Mouse (Mus musculus) kidney, adult 8-10 months (tissue): Measurements from ENCODE around the gene Cpt1c.

Source experiments
- DNase-seq, 2 experiments: peaks; one replicate each; pipeline ENCODE4 v3.0.0; 2022

Cpt1c gene

GRCm38 (mm10) chr7:44998501-44998955 lies 23.9 kb upstream of the Cpt1c start, which contains the start of gene Bcl2l12:
Gene Bcl2l12 (minus strand): TSS chr7:44998712.
- DNase-seq, result peak; percentile 78 to 86

DNA sequence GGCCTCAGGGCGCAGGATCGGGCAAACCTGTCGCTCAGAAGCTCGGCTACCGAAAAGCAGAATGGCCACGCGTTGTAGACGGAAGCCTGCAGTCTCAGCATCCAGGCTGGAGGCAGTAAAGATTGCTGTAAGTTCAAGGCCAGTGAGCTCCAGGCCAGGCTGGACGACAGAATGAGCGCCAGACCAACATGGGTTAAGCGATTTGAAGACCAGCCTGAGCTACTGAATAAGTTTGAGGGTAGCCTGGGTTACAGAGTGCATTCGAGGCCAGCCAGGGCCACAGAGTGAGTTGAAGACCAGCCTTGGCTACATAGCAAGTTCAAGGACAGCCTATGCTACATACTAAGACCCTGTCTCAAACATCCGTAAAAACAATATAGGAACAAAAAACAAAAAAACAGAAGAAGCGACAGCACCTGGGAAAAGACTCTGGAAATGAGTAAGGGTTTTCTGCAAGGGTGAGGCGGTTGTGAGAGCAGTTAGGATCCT lies 23.3 kb upstream of the Cpt1c start:
- no peak for DNase-seq

DNA sequence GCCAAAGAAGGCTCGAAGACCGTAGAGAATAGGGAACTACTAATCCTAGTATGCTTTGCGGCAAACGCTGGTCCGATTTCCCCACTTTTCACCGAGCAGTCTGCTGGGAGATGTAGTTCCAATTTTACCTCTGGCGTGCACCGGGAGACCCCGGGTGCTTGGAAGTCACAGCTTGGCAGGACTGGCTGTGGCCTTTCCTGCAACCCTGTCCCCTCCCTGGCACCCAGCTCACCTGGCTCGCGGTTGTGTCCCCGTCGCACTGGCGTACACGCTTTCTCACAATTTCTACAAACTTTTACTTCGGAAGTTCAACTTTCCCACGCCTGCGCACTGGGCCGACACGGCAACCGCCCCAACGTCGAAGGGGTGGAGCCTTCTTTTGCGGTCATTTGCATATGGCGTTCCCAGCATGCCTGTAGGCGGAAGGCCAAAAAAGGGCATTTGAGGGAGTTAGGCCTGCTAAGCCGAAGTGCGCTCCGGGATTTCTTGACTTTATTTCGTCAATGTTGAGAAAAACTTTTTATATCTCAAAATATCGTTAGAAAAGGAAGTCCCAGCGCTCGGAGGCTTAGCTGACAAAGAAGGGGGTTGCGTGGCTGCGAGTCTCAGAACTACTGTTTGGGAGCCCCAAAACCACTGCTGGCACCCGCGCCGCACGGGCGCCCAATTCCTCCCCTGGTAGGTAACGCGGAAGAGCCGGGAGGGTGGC lies 22.7 kb upstream of the Cpt1c start, which contains the start of gene Irf3:
Gene Irf3, plus strand, starts transcription at position 418 of the 709 bp plus-strand sequence.
- peak; percentile 96 to 97 for DNase-seq

DNA sequence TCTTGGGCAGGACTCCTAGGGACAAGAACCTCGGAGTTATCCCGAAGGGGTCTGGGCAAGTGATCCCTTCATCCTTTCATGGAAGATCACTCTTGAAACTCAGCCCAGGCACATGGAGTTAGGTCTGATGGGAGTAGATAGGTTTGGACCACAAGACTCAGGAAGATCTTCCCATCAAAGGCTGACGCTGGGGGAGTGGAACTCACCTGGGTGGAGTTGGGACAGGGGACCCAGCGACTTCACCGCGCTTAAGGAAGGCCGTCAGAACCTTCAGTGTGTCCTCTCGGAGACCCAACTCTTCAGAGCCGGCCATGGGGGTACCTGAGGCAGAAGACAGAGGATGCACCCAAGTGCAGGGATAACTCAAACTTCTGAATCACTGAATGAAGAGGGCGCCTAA lies 22.0 kb upstream of the Cpt1c start:
- no peak for DNase-seq

- no peak for DNase-seq
Measured at GRCm38 (mm10) chr7:44986879-44987718, 12.4 kb upstream of the Cpt1c start.

DNA sequence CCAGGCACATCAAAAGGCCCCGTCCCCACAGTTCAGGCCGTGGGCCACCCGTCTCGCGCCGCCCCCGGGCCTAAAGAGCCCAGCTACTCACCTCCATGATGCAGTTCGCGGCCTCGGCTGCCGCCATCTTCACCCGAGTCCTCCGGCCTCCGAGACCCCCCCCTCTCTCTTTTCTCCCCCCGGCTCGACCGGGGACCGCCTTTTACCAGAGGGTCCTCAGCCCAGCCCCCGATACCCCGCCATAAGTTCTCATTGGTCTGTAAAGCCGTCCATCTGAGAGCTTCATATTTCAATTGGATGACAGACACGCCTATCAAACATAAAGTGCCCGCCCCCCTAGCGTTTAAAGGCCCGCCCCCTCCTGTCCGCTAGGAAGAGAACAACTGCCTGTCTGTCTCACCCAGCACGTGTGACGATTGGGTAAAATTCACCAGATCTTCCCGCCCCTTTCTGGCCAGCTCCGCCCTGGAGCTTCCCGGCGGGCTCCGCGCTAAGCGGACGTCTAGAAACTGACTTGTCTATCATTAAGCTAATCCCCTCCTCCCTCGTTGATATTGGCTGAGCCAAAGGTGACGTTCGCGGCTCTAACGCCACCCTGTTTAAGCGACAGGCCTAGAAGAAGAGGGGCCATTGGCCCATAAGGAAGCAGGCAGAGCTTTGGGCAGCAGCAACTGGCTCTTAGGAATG lies 11.7 kb upstream of the Cpt1c start, which contains the start of gene Prmt1:
Gene Prmt1, minus strand, starts transcription at position 377 of the 687 bp plus-strand sequence.
- peak; percentile 99 to 100 for DNase-seq

GRCm38 (mm10) chr7:44985595-44986191 lies 11.0 kb upstream of the Cpt1c start:
- peak; percentile 60 to 64 for DNase-seq

- DNase-seq, result no peak
Measured at GRCm38 (mm10) chr7:44984833-44985164, 10.1 kb upstream of the Cpt1c start.

DNA sequence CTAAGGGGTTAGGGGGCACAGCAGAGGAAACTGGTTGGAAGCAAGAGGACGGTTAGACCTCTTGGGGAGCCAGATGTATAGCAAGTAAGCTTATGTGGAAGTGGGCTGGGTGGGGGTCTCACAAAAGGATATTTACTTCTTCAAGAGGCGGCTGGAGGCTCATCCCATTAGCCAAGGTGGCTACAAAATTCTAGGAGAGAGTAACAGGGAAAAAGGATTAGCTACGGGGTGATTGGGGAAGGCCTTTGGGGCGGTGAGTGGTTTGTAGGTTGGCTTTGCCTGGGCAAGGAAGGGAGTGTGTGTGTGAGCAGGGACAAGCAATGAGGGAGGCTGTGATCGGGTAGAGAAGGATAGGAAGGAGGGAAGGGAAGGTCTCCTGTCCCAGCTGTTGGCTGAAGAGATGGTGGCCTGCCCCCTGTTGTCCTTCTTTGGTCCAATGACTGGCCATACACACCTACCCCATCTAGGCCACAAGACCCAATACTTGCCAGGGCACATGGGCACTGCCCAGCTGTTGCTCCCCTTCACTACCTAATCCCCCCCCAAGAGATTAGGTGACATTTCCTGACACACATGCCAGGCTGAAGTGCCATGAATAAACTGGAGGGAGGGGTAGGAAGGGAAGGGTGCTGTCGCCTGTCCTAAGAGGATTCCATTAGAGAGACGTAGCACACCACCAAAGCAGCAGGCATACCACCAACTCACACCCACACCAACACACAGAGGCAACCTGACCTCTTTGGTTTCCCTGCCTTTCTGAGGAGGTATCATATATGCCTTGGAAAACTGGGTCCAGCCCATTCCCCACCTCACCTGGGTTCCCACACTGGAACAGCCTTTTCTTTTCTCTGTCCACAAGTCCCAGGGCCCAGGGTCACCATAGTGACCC lies 9.5 kb upstream of the Cpt1c start:
- no peak for DNase-seq

DNA sequence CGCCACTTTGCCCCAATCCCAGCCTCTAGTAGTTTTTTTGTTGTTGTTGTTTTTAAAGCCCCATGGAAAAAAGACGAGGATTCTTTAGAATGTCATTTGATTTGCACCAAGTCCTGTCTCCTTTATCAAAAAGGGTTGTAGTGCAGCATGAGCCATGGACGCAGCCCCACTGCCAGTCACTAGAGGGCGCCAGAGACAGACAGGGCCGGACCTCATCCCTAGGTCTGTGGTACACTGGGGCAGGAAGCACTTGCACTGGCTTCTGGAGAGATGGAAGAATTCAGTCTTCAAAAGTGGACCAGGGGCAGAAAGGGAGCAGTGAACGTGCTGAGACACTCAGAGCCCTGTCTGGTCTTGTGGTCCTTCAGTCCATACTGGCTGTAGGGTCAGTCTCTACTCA lies 8.4 kb upstream of the Cpt1c start:
- peak; percentile 75 to 91 for DNase-seq

DNA sequence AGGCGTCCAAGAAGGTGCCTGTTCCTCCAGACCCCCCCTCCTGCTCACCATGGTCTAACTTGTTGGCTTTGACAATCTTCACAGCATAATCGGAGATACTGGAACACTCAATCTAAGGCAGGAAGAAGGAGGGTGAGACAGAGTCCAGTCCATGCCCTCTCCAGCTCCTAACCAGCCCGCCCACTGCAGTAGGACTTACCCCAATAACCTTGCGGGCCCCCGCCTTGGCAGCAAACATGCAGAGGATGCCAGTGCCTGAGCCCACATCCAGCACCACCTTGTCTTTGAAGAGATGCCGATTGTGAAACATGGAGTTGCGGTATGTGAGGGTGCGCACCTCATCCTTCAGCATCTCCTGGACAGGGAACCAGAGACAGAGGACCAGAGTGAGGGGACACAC lies 6.9 kb upstream of the Cpt1c start:
- DNase-seq, result no peak

GRCm38 (mm10) chr7:44978300-44978699 lies 3.6 kb upstream of the Cpt1c start:
- no peak for DNase-seq

- DNase-seq, result no peak
Measured at GRCm38 (mm10) chr7:44975117-44975419, 417 bp upstream of the Cpt1c start.

- DNase-seq, result no peak
Measured at GRCm38 (mm10) chr7:44973415-44974130, 1.1 kb downstream of the Cpt1c start.

DNA sequence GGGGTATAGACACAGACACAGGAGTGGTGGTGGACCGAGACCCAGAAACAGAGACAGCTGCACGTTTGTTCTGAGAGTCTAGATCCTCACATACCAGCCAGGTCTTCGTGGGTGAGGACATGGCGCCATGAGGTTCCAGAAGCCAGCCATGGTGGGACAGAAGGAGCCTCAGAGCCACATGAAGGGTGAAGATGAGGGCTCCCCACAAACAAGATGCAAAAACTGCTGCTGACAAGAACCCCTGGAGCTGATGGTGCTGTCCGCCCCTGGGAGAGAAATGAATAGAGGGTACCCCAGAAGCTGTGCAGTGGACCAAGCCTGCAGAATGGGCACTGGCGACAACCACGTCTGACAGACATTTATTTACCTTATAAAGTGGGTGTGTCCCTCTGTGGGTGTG lies 3.5 kb downstream of the Cpt1c start:
- DNase-seq, result no peak

- peak; percentile 85 to 86 for DNase-seq
Measured at GRCm38 (mm10) chr7:44970231-44970691, 4.4 kb downstream of the Cpt1c start.

DNA sequence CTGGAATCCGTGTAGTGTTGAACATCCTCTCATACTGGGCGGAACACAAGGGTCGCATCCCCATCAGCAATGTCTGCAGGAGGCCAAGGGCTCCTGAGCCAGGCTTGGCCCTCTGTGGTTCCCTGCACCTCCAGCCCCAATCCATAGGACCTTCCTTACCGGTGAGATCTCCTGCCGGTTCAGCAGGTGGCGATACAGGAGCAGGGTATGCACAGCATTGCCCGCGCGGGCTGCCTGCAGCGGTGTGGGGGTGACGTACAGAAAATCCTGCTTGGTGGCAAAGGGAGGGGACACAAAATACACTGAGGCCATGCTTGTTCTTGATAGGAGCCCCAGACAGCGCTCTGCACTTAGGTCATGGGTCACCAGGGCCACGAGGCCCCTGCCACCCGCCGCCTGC lies 8.0 kb downstream of the Cpt1c start:
- DNase-seq, result no peak

GRCm38 (mm10) chr7:44965975-44966374 lies 8.7 kb downstream of the Cpt1c start:
- peak in 1 of 2 experiments; percentile 46 for DNase-seq

DNA sequence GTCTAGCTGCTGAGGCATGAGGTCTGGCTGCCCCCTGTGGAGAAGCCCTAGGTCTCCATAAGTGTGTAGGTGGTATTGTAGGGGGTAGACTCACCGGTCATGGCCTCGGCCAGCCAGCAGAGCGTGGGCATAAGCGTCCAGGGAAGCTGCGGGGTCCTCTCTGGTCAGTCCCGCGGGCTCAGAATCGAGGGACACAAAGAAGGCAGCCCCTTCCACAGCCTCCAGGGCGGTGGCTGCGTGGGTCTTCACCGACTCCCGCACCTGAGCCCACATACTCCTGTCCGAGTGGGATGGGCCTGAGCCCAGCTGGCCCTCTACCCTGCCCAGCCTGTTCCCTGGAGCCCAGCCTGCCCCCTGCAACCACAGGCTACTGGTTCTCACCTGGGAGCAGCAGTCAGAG lies 9.7 kb downstream of the Cpt1c start:
- DNase-seq, result no peak

- no peak for DNase-seq
Measured at GRCm38 (mm10) chr7:44962831-44963230, 11.8 kb downstream of the Cpt1c start.

DNA sequence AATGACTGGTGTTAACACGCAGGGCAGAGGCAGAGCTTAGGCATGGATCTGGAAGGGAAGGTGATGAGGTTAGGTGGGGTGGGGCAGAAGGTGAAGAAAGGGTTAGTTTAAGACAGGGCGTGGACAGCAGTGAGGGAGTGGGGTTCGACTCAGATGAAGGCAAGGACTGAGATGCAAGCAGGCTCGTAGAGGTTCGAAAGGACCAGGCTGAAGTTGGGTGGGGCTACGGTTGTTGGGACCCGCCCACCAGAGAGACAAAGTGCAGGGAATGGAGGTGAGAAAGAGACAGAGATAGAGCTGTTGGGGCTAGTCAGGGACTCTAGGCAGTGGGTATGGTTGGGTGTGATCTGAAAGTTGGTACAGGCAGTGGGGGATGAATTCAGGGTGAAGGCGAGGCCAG lies 12.3 kb downstream of the Cpt1c start:
- no peak for DNase-seq
